Mouse (Mus musculus): ENCODE measurements at regions not wholly inside any gene's neighbourhood (a gene's known extent, or its start where the extent isn't known, plus 50 kb on each side); places are given as distances from the start of the nearest gene placed in this dataset.

DNA sequence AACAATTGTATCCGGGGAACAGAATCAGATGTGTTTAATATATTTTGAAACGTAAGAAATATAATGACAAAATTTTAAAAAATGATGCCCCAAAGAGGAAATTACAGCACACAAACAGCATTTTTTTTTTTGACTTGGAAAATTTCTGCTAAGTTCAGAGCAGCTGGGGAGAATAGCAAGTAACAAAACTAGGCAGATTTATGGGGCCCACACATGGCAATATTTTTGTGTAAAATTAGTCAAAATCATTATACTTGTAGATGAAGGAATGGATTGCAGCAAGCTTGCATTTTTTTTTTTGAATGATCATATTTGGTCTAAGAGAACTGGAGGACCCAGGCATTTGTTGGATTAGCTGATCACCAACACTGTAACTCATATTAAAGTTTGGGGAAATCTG is 189.4 kb downstream of the Map2k6 start:
- no peak for DNase-seq (ENCODE audit: low read depth)

DNA sequence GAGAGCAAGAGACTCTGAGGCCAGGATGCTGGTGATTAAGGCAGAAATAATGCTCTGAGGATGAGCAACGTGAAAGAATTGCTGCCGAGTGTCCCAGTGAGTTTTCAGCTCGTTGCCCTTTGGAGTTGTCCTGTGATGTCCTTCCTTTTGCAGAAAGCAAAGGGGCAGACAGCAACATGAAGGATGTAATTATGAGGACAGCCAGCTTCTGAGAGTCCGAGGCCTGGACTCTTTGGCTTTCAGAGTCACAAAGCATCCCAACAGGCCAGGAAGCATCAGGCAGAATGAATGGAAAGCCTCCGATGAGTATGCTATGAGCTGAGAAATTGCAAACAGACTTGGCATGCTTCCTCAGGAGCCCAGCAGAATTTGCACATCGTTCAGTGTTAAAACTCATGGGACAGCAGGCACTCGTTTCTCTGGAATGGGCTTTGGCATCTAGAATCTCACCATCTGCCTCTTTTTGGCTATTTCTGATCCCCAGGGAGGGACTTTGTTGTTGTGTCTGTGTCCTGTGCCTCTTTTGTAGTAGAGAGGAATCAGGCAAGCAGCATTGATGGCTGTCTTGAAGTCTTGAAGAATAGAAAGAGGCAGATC is 196.4 kb downstream of the Map2k6 start:
- DNase-seq (ENCODE audit: low read depth): no peak

DNA sequence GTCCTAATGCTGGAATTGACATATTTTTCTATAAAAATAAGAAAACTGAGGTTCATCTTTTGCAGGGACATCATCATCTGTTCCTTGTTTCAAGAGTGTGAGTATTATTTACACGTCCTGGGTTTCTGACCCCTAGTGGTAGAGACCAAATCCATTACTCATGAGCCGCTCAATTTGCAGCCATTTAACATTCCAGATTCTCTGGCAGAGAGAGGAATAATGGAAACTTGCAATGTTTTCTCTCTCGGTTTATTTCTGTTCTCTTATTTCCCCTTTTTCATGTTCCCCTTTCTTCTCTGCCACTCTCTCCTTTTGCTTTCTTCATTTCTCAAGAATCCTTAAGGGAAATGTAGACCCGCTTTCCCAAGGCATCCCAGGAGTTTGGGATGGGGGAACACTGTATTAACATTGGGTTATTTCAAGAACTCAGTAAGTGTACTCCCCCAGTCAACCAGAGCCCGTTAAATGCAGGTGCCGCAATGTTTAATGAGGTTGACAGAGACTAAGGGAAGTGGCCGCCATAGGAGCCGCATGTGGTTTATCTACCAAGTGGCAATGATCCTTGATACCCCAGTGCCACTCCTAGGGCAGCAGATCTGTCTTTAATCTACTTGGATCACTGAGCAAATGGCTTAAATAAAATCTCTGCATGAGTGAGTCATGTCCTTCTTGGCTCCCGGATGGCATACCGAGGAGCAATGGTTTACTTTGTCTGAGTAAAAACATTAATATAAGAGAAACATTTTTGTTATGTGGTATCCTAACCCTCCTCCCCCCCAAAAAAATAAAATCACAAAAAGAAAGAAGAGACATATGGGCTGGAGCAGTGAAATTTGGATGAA is 206.3 kb downstream of the Map2k6 start:
- no peak for DNase-seq (ENCODE audit: low read depth)

DNA sequence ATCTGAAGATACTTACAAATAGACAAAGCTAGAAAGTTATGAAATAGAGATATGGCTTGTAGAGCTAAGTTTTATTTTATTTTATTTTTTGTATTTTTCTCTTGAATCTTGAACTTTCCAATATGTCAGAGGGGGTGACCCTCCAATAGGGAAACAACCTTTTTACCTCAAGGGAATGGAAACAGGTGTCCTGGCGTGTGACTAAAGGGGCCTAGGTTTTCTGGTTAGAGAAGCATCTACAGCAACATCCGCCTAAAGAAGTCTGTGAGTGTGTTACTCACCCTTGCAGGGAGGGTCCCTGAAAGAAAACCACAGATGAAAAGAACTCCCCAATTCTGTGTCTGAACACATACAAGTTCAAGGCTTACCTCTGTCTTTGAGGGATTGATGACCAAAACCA is 210.4 kb downstream of the Map2k6 start:
- no peak for DNase-seq (ENCODE audit: low read depth)

DNA sequence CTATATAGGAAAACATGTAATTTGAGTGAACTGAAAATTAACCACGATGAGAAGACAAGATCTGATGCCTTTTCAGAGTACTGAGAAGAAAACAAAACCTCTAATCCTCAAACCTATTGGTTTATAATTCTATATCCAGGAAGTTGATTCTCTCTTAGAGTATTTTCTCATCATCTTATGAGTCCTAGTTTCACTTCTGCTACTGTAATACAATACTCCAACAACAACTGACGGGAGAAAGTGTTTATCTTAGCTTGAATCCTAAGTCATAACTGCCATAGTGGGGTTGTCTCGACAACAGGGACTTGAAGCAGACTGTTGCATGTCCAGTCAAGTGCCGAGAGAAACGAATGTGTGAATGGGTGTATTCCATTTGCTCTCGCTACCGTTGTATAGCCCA is 211.9 kb downstream of the Map2k6 start:
- DNase-seq (ENCODE audit: low read depth): no peak

DNA sequence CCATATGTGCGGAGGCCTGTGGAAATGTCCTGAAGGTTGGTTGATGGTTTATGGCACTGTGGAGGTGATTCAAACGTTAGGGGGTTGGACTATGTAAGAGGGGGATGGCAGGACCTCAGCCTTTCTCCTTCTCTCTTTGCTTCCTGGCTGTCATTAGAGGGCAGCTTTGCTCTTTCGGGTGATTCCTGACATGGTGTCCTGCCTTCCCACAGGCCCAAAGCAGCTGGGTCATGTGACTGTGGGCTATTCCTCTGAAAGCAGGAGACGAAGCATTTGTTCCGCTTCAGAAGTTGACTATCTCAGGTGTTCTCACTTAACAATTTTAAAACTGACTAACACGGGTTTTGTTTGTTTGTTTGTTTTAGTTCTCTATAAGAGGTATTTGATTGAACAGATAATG is 233.1 kb downstream of the Map2k6 start:
- DNase-seq (ENCODE audit: low read depth): no peak

DNA sequence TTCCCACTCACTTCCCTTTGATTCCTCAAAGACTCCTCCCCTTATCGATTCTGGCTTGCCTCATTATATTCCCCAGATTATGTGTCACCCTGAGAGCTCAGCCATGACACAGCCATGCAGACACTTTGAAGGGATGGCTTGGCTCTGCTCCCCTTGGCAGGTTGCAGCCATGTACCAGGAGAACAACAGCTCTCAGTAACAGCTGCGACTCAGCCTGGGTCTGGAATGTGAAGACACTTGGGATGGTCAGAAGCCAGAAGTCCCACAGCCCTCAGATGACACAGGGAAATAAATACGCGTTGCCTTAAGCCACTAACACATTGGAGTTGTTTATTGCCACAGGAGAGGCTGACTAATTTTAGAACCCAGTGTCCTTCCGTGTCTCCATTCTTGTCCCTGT is 234.4 kb downstream of the Map2k6 start:
- DNase-seq (ENCODE audit: low read depth): no peak

DNA sequence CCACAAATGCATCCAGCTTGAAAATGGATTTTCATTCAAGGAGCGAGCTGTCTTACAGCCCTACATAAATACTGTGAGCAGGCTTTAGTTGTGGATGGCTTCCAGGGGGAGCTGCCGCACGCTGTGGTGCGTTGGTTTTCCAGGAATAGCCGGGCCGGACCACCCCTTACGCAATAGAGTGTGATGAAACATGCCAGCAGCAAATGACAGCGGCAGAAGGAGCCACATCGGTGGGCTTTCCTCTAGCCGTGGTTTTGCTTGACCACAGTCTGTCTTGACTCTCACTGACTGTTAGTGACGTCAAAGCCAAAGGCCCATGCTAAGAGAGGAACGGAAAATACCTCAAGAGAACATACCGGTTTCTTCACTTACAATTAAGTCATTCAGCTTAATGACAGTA is 243.6 kb downstream of the Map2k6 start:
- DNase-seq (ENCODE audit: low read depth): no peak

DNA sequence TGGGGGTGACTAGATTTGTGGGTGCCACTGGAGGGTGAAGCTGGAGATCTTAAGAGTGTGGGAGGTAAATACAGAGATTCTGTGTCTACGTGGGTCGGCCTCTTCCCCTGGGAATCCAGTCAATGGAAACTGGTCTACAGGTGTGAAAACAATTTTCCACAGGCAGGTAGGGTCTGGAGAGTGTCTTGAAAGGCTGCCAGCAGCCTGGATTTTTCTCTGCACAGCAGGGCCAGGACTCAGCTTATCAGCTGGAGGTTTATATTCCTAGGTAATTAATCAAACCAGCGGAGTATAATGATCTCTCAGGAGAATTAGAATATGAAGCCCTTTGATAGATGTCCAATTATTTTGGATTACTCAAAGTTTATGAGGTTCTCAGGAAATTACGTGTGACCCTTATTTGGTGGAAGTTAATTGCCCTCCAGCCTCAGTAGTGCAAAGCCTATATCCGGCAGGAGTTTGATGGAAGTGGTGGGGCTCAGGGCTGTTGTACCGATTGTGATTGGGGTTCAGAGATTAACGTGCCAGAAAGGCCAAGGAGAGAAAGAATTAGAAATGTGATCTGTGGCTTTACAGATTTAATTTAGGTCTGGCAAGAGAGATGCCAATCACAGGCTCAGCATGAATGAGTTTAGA is 250.8 kb downstream of the Map2k6 start:
- DNase-seq (ENCODE audit: low read depth): no peak

DNA sequence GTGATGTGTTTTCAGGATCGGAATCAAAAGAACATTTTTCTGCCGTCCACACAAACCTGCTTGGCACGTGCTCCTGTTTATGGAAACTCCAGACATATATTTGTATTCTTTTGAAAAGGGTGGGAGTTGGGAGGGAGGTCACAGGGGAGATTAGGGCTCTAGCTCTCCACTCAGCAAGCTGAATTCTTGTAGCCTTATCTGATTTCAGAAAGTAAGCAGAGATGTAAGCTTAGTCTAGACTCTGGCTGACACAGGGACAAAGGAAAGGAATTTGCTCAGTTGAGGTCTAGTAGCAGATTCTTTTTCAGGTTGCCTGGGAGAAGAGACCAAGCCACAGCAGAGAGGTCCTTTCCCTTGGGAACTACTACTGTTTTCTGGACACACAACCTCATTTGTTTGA is 253.1 kb downstream of the Map2k6 start:
- no peak for DNase-seq (ENCODE audit: low read depth)

DNA sequence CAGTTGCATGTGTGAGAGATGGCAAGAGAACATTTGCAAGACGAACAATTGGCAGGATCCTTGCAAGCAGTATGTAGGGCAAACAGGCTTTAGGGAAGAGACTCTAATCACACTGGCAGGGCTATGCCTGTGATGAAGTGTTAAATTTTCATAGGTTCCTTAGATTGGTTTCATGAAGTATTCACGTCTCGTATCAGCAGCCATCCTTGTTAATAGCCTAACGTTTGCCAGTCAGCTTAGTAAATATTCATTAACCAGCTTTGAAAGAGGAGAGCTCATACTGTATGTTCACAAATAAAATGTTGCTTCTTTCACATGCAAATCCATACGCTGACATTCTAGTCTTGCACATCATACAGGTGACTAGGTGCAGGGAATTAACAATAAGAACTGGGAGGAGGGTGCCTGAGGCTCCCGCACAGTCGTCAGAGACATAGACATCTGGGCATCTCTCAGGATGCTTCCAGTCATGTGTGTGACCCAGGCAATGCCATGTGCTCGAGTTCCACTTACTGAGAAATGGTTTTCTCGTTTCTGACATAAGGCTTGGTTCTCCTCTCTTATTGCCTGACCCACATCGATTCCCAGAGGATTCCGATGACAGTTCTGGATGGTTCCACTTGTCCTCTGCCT is 257.7 kb downstream of the Map2k6 start:
- no peak for DNase-seq (ENCODE audit: low read depth)

DNA sequence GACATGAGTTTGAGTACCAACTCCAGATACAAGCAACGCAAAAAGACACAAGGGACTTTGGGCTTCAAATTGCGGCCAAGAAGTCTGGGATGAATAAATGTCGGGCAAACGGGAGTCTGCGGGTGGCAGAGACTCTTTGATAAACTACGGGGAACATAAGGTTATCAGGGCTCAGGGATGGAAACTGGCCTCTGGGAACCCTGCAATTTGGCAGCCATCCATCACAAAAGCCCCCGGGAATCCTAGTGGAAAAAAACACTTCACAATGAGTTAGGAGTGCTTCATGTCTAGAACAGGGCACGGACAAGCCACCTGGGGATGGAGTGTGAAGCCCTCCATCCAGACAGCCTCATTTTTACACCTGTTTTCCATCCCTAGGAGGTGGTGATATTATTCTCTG is 258.9 kb downstream of the Map2k6 start:
- DNase-seq (ENCODE audit: low read depth): no peak

DNA sequence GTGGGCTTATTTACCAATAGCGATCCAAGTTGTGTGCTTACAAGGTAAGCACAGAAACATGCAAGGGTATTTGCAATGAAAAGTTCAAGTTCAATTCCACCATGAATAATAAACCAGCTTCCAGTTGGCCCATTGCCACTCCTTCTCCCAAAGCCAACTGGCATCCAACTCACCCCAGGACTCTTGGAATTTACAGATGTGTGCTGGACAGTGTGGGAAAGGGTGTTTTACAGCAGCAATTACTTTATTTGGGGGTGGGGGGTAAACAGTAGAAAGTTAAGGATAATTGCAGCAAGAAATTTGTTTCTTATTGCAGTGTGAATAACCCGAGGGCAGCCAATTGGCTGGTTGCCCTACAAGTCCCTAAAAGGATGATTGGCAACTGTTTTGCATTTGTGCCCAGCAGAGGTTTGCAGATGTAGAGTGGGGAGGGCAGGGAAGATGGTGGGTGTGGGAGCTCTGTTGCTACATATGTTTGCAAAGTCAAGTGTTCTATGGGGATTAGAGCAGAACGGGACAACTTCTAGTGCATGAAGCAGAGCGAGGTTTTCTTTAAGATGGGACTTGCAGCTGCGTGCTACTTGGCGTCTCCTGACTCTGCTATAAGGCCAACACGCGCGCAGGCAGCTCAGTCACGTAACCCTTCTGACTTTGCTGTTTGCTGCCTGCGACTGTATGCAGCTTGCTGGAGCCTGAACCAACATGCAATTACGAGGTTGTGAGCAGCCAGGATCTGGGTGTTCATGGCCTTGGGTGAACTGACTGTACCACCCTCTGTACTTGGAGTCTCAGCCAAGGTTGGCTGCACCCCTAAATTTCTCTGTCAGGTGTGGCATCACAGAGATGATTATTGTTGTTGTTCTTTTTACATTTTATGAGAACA is 271.9 kb downstream of the Map2k6 start:
- no peak for DNase-seq (ENCODE audit: low read depth)

DNA sequence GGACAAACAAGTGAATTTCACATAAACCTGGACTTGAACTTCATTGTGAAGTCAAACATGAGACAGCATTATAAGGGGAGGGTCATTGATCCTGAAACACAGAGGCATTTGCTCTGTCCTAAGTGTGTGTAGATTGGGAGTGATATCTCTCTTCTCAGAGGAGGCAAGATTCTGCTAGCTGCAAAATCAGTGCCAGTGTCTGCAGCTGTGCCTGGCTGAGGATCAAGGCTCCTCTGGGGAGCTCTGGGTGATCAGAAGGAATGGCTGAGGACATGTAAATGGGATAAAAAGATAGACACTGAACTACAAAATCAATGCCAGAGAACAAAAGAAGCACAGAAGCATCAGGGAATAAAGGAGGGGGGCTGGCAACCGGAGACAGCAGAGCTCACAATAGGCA is 274.0 kb downstream of the Map2k6 start:
- no peak for DNase-seq (ENCODE audit: low read depth)

DNA sequence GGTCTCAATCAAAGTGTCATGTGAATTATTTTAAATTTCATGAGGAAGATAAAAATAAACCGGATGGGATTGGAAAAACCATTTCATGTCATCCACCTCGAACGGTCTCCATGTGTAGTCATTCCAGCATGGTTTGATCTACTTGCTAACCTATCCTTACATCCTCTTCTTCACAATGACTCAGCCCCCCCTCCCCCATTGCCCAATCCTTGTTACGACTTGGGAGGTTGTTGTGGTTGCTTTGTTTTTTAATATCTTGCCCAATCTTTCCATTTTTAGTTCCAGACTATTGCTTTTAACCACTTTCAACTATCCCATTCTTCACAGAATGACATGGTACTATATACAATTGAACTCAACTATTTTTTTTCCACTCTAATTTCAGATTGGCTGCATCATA is 275.0 kb upstream of the Kcnj16 start:
- DNase-seq (ENCODE audit: low read depth): no peak

DNA sequence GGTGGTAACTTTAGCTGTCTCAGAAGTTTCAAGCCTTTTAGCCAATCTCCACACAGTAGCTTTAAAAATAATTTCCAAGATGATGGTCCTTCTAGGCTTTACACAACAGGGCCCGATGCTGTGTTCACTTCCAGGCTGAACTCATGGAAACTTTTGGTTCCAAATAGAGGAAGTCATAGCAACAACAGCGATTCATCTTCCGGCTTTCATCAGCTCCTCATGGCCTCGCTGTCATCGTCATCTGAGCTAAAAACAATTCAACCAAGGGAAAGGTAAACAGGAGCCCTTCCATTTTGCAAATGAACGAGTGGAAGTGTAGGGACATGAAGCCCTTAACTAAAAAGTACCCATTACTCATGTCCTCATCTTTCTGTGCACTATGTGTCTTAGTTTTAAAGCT is 270.8 kb upstream of the Kcnj16 start:
- no peak for DNase-seq (ENCODE audit: low read depth)

DNA sequence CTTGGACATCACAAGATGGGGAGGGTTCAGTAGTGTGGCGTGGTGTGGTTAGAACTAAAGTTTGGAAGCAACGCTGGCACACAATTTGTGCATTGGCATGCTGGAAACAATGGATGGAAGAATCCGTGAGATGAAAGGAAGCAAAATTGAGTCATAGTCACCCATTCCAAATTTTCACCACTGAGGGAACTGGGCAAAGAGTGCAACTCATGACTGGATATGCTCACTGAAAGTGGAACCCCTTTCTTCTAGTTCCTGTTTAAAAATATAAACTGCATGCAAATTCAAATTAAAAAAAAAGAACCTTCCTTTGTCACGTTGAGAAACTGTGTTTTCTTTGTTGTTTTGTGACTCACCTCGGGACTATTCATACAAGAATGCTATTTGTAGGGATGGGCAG is 269.5 kb upstream of the Kcnj16 start:
- DNase-seq (ENCODE audit: low read depth): no peak

DNA sequence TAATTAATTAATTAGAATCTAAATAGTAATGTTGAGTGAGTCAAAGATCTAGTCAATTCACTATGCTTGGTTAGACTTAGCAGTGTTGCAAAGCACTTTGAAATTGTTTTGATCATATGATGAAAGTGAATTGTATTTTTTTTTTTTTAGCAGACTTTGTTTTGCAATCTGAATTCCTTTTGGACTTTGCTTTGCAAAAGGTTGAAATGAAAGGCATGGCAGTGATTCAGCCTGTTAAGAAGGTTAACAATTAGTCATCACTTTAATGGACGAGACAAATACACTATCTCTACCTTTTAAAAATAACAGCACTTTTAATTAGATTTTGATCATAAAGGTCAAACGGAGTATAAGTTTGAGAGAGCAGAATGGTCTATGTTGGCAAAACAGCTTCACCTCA is 266.9 kb upstream of the Kcnj16 start:
- no peak for DNase-seq (ENCODE audit: low read depth)

DNA sequence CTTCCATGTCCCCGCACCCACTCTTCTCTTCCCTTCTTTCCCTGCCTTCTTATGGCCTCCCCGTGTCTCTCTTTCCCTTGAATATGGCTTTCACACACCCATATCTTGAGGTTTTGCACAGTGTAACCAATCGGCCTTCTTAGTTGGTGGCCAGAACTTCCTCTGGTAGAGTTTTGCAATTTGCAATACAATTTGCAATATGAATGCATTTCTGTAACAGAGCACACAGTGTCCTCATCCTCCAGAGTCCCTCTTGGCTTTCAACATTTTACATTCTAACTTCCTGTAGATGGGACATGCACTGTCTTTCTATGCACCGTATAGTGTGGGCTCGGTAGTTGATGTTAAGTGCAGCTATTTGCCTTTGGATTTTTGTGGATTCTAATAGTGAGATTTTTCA is 265.7 kb upstream of the Kcnj16 start:
- DNase-seq (ENCODE audit: low read depth): no peak

DNA sequence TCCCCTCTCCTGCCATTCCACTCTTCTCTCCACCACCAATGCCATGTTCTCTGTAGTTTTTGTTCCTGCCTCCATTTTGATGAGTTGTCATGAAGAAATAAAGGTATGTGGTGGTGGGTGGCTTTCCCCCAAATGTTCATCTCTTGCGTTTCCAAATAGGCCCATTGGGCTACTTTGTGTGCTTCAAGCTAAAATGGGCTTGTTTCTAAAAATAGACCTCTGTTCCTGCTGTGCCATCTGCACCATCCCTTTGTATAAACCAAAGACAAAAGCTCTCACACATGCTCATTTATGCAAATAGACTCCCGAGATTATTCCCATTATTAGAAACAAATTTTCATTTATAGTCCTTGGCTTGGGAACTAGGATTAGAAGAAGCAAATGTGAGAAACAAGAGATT is 264.3 kb upstream of the Kcnj16 start:
- no peak for DNase-seq (ENCODE audit: low read depth)

DNA sequence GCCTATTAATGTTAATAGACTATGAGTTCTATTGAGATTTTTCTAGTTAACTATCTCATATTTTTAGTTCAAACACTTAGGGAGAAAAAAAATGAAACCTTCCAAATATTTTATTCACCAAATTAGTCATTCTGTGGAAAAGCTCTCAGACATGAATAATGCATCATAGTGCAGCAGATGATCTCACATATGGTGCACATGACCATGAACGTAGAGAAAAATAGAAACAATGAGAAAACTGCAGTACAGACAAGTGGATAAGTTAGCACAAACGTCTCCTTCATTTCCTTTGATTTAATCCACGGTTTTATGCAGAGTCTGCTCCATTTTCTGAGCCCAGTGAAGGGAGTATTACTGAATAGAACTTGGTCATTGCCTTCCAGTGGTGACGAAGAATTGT is 260.5 kb upstream of the Kcnj16 start:
- no peak for DNase-seq (ENCODE audit: low read depth)

DNA sequence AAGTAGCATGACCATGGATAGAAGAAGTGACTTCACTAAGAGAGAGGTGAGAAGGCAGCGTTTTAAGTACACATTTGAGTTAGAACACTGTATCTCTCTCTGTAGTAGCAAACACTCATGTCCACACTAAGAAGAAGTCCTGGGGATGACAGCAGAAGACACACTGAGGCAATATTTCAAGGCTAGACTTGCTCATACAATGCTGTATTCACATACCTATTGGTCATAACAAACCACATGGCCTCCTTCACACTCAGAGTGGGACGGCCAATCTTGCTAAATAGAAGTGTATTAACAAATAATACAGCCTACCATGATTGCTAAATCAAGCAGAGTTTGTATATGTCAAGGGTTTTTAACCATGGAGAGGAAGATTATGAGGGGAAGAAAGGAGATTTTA is 252.5 kb upstream of the Kcnj16 start:
- no peak for DNase-seq (ENCODE audit: low read depth)
